Mouse (Mus musculus) hindlimb bud, embryonic 11.5 days (tissue): ENCODE data around the gene Izumo4.

Experiments used
- DNase-seq: peaks from one replicate; pipeline ENCODE4 v3.0.0-alpha.2; 2012; ENCODE audit warnings: low read depth, low spot score; ENCODE audit errors: extremely low spot score

The Izumo4 gene

DNA sequence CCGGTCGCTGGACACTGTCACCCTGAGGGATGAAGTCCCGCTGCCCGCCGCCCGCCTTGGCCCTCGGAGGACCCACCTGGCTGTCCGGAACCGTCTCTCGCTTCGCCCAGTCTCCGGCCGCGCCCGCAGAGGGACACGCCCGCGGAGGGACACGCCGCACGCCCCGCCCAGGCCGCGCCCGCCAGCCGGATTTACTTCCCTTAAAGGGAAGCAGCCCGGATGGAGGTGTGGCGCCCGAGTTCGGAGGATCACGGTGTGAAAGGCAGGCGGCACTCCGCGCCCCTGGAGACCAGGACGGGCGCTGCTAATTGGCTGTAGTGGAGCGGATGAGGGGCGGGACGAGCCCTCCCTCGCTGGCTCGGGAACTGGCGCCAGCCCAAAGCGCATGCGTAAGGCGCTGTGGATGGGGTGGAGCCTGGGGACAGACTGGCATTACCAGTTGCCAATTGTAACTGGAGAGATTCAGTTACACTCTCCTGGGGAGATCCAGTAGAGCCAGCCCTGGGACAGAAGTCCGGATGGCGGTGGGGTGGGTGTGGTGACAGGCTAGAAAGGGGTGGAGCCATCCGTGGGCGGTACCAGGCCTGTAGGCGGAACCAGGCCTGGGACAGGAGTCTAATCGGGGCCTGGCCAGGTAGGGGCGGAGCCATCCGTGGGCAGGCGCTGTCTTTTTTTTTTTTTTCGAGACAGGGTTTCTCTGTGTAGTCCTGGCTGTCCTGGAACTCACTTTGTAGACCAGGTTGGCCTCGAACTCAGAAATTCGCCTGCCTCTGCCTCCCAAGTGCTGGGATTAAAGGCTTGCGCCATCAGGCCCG is at the start of gene Izumo4, which contains the start of gene Mob3a:
Gene Izumo4 (plus strand): TSS at position 464 of the 815 bp plus-strand sequence.
Gene Mob3a (minus strand): TSS at position 257 of the 815 bp plus-strand sequence.
- peak; percentile 99 for DNase-seq

DNA sequence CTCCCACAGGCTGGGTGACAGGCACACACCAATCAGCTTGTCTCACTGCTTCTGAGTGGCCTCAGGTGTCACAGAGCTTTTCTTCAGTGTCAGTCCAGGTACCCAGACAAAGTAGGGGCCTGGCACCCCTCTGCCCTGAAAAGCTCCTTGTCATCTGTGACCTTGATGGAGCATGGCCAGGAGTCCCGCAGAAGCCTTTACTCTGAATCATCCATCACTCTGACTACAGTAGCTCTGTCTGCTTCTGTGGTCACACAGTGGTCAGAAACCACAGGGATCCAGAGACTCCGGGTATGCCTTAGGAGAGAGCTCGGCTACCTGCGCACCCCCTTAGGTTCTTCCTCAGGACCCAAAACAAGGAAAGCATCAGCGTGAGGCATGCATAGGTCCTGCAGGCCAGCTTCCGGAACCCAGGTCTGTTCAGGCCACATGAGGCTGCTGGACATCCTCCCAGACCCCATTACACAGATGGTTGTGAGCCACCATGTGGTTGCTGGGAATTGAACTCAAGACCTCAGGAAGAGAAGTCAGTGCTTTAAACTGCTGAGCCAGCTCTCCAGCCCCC is 48.7 kb upstream of the Izumo4 start:
- DNase-seq: no peak

DNA sequence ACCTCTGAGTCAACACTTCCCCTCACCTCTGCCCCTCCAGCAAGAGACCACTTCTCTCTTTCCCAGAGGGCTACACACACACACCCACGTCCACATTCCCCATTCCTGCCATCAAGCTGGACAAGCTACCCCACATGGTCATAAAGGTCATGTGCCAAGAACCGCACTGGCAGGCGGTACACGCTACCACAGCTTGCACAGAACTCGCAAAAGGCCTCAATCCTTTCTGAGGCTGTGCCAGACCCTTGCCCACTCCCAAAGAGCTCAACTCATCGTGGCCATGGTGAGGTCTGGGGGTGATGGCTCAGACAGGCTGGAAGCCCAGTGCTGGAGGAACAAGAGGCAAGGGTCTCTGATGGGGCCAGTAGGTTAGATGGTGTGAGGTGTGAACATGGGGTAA is 47.1 kb upstream of the Izumo4 start:
- no peak for DNase-seq

- no peak for DNase-seq
Measured at GRCm38 (mm10) chr10:80655406-80656129, 46.4 kb upstream of the Izumo4 start.

- peak; percentile 98 for DNase-seq
Measured at GRCm38 (mm10) chr10:80656130-80656862, 45.7 kb upstream of the Izumo4 start.

DNA sequence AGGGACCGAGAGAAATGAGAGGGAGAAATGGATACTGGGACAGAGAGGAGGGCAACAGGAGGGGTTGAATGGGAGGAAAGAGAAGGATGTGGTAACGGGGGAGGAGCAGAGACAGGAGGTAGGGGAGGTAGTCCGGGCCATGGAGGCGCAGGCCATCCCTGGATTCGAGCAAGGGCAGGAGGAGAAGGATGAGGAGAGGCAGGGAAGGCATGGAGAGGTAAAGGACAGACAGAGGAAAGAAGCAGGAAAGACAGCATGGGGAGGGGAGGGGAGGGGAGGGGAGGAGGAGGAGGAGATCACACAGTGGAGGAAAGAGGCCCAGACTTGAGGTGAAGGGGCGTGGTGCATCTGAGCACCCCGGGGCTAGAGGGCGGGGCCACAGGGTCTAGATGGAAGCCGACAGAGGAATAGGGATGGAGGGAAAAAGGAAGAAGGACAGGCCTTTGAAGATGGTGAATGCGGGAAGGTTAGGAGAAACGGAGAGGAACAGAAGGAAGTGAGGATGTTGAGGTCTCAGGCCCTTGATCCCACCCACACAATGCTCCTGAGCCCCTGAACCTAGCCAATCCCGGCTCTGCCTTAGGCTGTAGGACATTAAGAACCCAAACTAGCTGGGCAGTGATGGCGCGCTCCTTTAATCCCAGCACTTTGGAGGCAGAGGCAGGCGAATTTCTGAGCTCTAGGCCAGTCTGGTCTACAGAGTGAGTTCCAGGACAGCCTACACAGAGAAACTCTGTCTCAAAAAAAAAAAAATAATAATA is 44.9 kb upstream of the Izumo4 start, which contains the start of gene Btbd2:
Gene Btbd2 (minus strand): TSS at position 209 of the 761 bp plus-strand sequence.
- DNase-seq: no peak

DNA sequence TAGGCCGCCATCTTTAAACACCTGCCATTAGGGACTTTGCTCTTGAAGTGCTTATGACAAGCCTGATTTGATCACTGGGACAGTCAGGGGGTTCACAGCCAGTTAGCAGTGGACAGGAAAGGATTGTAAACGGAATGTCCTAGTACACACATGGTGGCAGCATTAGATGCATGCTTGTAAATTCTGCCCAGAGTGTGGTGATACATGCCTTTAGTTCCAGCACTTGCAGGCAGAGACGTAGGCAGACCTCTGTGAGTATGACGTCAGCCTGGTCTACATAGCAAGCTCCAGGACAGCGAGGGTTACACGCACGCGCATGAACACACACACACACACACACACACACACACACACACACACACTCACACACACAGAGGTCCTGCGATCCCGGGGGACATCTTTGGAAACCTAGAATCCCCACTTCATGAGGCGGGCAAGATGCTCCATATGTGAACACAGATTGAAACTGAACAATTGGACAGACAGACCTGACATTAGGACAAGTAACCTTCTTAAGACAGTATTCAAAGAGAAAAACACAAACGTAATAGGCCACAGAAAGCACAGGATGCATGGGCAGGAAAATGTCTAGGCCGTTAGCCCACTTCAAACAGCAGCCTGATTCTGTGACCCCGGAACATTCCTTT is 43.7 kb upstream of the Izumo4 start:
- no peak for DNase-seq

DNA sequence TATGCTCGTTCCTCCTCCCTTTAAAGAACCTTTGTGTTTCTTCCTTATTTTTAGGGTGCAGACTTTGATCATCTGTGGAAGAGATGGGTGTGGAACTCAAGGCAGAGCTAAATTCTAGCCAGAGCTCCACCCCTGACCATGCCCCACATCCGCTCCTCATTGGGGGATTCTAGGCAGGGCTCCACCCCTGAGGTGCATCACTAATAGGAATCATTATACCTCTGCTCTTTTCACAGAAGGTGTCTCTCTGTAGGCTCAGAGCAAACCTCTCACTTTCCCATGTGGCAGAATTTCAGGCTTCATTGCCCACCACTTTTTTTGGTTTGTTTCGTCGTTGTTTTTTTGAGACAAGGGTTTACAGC is 43.2 kb upstream of the Izumo4 start:
- DNase-seq: no peak

GRCm38 (mm10) chr10:80659213-80659612 is 42.8 kb upstream of the Izumo4 start:
- DNase-seq: no peak

DNA sequence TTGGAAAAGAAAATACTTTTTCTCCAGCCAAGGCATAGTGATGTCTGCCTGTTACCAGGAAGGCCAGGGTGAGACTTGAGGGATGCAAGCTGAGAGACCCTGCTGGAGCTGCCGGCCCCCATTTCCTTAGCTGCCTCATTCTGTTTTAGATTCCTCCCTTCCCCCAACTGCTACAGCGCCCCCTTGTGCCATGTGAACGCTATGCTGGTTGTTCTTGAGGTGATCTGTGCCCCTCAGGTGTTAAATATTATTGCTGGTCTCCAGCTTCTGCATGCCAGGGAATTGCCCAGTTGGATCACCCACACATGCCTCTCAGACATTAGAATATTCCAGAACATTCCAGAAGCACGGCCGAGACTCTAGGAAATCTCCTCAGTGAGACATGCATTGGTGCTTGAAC is 40.8 kb upstream of the Izumo4 start:
- no peak for DNase-seq

GRCm38 (mm10) chr10:80663485-80664196 is 38.3 kb upstream of the Izumo4 start:
- no peak for DNase-seq

DNA sequence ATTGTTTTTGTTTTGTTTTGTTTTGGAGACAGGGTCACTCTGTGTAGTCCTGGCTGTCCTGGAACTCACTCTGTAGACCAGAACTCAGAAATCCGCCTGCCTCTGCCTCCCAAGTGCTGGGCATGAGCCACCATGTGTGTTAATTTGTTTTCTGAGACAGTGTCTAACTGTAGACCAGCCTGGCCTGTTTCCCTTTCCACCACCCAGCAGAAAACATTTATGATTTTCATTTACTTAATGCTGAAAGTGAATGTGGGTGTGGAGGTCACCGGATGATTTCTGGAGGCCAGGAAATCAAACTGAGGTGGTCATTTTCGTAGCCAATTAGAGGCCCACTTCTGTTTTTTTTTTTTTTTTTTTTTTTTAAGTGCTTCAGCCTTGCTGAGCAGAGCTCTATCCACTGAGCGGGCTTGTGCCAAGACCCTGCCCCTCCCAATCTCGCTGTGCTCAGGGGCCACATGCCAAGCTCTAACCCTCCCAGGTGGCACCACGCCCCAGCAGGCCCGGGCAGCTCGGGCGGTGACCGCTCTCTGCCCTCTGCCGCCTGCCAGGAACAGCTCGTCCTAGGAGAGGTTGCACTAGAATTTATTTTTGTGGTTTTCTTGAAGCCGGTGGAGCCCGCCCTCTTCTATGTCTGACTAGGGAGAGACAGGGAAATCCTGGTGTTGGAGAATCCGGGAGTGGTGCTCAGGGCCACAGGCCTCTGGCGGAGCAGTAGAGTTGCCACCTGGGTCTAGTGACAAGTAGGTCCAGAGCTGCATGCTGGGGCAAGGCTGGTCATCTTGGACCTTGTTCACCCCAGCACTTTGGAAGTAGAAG is 37.6 kb upstream of the Izumo4 start:
- no peak for DNase-seq

- DNase-seq: no peak
Measured at GRCm38 (mm10) chr10:80665016-80665380, 37.0 kb upstream of the Izumo4 start.

DNA sequence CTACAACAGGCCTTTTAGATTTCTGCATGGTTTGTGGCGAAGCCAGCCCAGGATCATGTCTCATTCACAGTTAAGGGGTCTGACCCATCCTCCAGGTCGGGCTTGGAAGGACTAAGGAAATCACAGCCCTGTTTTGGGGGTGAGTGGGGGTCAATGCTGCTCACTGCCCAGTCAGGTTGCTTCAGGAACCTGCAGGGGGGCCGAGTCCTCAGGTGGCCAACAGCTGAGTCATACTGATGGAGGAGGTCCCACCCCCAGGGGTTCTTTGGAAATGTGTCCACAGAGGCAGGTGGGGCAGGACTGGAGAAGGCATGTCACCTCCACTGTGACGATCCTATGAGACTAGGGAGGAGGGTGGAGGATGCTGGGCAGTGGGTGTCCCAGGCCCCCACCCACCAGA is 36.5 kb upstream of the Izumo4 start:
- no peak for DNase-seq

DNA sequence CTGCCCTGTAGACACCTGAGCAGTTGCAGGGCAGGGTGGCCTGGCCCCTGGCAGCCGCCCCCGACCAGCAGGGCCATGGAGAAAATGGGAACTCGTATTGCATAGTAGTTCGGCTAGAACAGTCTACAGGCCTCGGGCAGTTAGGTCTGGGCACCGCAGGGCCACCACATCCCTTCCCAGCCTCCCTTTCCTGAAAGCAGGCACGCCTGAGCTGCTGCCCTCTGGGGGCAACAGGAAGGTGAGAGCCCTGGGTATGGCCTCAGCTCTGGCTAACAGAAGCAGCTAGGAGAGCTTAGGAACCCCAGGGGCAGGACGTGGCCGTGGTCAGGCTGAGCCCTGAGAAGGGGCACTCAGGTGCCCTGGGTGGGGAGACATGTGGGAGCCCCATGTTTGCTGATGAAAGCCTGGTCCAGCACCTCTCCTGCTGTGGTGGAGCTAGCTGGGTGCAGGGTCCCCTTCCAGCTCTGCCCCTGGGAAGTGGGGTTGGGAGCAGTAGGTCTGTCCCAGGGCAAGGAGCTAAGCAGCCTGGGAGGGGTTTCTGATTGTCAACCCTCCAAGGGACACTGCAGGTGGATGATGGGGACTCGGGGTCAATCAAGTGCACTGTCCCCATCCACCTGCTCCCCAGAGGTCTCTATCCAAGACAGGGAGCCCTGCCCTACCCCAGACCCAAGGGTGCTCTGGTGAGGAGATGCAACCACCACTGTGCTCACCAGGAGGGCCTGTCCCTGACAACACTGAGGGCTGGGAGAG is 35.8 kb upstream of the Izumo4 start:
- no peak for DNase-seq

GRCm38 (mm10) chr10:80666837-80667412 is 35.1 kb upstream of the Izumo4 start:
- DNase-seq: no peak

DNA sequence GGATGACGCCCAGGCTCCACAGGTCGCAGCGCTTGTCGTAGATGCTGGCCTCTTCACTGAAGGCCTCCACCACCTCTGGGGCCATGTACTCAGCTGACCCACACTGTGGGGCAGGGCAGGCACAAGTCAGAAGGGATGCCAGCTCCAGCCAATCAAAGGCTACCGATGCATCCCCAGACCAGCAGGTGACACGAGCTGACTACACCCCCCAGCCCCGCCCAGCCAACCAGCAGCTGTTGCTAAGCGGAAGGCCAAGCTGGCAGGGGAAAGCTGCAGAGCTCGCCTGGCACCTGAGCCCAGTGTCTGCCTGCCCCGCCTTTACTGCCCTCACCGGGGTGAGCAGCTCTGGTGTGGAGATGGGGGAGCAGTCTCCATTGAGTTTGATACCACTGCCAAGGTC is 33.4 kb upstream of the Izumo4 start:
- DNase-seq: no peak
